Mouse (Mus musculus): ENCODE results near the gene Capzb. TPM values are rescaled to one million over a fixed set of nuclear protein-coding genes. Genes with fewer than 3 reads are reported as not detected.

Gene Capzb
- polyA plus RNA-seq, 1 experiment, result 4.7 TPM

DNA sequence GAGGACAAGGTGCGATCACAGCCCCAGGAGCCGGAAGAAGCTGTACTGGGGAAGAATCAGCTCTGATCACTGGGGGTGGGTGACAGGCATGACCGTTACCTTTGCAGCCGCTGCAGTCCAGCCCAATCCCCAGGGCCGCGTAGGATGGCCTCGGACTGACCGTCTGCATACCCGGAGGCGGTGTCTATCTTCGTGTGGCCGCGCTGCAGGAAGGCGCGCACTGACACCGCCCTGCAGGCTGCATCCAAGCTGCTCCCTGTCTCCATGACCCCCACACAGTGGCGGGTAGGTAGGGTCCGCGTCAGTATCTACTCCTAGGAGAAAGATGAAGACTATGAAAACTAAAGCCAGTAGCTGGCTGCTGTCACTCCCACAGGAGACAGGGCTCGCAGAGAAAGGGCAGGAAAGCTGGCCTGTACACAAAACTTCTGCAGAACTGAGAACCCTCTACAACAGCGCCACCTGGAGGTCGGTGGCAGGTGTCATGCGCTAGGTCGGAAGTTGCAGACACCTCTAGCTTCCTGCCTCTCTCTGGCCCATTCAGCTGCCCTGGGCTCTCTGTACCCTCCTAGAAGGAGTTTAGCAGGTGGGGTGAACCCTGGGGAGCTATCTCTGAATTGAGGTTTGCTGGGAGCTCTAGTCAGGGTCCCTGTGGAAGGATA, 144.3 kb downstream of the Capzb start:
- TF ChIP-seq TAL1 (IDR thresholded peaks at IDR 0.05; ENCODE audit: low read length), result no peak
- no peak for TF ChIP-seq GATA1 (IDR thresholded peaks at IDR 0.05; ENCODE audit: low read length)
- H3K4me1 ChIP-seq (ENCODE audit: control insufficient read depth), result peaks cover 57% of the 10 kb centered on the region

DNA sequence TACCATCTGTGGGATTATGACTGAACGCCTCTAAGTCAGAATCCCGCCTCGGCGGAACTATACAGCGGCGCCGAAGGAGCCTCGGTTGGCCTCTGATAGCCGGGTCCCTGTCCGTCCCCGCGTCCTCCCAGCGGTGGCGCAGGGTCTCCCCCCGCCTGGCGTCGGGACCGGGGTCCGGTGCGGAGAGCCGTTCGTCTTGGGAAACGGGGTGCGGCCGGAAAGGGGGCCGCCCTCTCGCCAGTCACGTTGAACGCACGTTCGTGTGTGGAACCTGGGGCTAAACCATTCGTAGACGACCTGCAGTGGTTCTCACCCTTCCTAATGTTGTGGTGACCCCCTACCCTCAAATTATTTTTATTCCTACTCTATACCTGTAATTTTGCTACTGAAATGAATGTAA, 145.4 kb downstream of the Capzb start:
- Histone ChIP-seq H3K4me1 (ENCODE audit: control insufficient read depth) (peaks cover 49% of the 10 kb centered on the region), H3K36me3 (ENCODE audit: control insufficient read depth) (no peaks in the 10 kb centered on the region; the same call in none of the 2 replicates), H3K4me3 (replicated peaks) (no peak overlapping the region), H3K27me3 (ENCODE audit: control insufficient read depth) (no peaks in the 10 kb centered on the region), H3K9me3 (ENCODE audit: control insufficient read depth, low read length) (no peaks in the 10 kb centered on the region)
- TF ChIP-seq GATA1 (IDR thresholded peaks at IDR 0.05; ENCODE audit: low read length), result no peak
- no peak for TF ChIP-seq TAL1 (IDR thresholded peaks at IDR 0.05; ENCODE audit: low read length)

More for the DNA sequence above, 144.3 kb downstream of the Capzb start:
- H3K4me3 ChIP-seq (replicated peaks), result peak overlapping the region; percentile 75
- H3K9me3 ChIP-seq (ENCODE audit: control insufficient read depth, low read length), result no peaks in the 10 kb centered on the region
- H3K36me3 ChIP-seq (ENCODE audit: control insufficient read depth), result peaks cover 5% of the 10 kb centered on the region
- no peaks in the 10 kb centered on the region for H3K27me3 ChIP-seq (ENCODE audit: control insufficient read depth)

DNA sequence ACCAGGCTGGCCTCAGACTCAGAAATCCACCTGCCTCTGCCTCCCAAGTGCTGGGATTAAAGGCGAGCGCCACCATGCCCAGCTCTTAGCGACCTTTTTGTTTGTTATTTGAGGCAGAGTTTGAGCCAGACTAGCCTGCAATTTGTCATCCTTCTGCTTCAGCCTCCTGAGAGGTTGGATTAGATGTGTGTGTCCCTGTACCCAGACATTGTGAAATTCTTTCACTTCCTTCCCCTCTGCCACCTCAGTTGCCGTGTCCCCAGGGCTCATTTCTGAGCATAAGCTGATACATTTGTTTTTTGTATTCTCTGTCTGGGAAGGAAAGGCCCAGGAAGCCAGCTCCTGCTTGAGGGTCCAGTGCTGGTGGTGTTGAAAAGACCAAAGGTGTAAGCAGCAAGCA, 148.1 kb downstream of the Capzb start:
- H3K27me3 ChIP-seq (ENCODE audit: control insufficient read depth), result no peaks in the 10 kb centered on the region
- H3K36me3 ChIP-seq (ENCODE audit: control insufficient read depth), result peaks cover 12% of the 10 kb centered on the region
- H3K4me1 ChIP-seq (ENCODE audit: control insufficient read depth), result peaks cover 26% of the 10 kb centered on the region
- TF ChIP-seq GATA1 (IDR thresholded peaks at IDR 0.05; ENCODE audit: low read length) (no peak), TAL1 (IDR thresholded peaks at IDR 0.05; ENCODE audit: low read length) (no peak)
- H3K4me3 ChIP-seq (replicated peaks), result no peak overlapping the region
- H3K9me3 ChIP-seq (ENCODE audit: control insufficient read depth, low read length), result no peaks in the 10 kb centered on the region

Other genes with a start within 250 kb of the Capzb start
- gene Rnf186, start 225.8 kb upstream of the Capzb start, polyA plus RNA-seq (2012), result not detected in 2 replicates
- 0.08 and 0.13 TPM in 2 replicates for gene Tmco4, start 220.0 kb upstream of the Capzb start, polyA plus RNA-seq (2012)
- gene Htr6, start 117.3 kb upstream of the Capzb start, polyA plus RNA-seq (2012), result not detected in 2 replicates
- gene Nbl1, start 99.9 kb upstream of the Capzb start, polyA plus RNA-seq (2012), result 0.03 TPM in 1 of 2 replicates, not detected in the other
- gene Minos1, start 61.8 kb upstream of the Capzb start, polyA plus RNA-seq (2012), result 3.1 and 4.0 TPM in 2 replicates
- 0.74 and 0.82 TPM in 2 replicates for gene Pqlc2, start 117.8 kb downstream of the Capzb start, polyA plus RNA-seq (2012)
- 2.4 and 2.7 TPM in 2 replicates for gene Akr7a5, start 117.8 kb downstream of the Capzb start, polyA plus RNA-seq (2012)
- gene Mrto4, start 159.7 kb downstream of the Capzb start, polyA plus RNA-seq (2012), result 6.4 and 7.7 TPM in 2 replicates
- 0.37 and 0.43 TPM in 2 replicates for gene Emc1, start 159.7 kb downstream of the Capzb start, polyA plus RNA-seq (2012)
- gene Ubr4, start 159.7 kb downstream of the Capzb start, polyA plus RNA-seq (2012), result 14.8 and 24.3 TPM in 2 replicates